Mouse (Mus musculus) testis, adult 2 months (tissue): ENCODE data around the gene Omt2b.
"Not testable (repeated sequence)": the region's sequence is repeated elsewhere in the genome, so short reads cannot be mapped to it uniquely, and the experiment has no call there.

ENCODE experiments used
- CTCF ChIP-seq: fragments of 200-500 bp; IDR thresholded peaks from 2 replicates; pipeline ENCODE4 v1.5.1; 2012; ENCODE audit warnings: low read depth, mild to moderate bottlenecking, inconsistent platforms, low read length, moderate library complexity; ENCODE audit not compliant: control insufficient read depth, insufficient read depth, insufficient replicate concordance
- POLR2A ChIP-seq: fragments of 200-500 bp; IDR thresholded peaks from 2 replicates; pipeline ENCODE4 v1.6.1; 2012; ENCODE audit warnings: low read depth, mild to moderate bottlenecking, inconsistent platforms, low read length, moderate library complexity; ENCODE audit not compliant: control insufficient read depth

DNA sequence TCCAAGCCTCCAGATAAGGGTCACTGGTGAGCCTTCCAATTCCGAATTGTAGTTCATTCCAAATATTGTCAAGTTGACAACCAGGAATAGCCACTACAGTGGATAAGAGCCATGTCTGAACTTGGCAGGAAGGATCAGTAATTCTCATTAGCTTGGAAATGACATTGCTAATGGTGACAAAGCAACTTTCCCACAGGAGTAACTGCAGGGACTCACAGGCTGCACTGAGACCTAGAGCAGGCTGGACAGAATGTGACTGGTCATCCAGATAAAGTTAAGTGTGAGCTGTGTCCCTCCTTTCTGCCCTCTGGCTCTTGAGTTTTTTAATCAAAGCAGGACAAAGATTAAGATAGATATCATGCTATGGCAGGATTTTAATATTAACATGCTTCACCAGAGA, 38.3 kb upstream of the Omt2b start:
- not testable (repeated sequence) for TF ChIP-seq POLR2A, CTCF
